Mouse (Mus musculus) neural tube, embryonic 11.5 days (tissue): ENCODE measurements around the gene Gm11559. TPM values are rescaled to one million over a fixed set of nuclear protein-coding genes. Genes with fewer than 3 reads are reported as not detected.
"Not testable (repeated sequence)": the region's sequence is repeated elsewhere in the genome, so short reads cannot be mapped to it uniquely, and the experiment has no call there.

Experiments
- ATAC-seq: fragments of 200-750 bp; cut with Nextera tagmentation; 2 replicates; pipeline ENCODE4 v1.8.0; 2017; ENCODE audit warnings: moderate number of reproducible peaks, mild to moderate bottlenecking, moderate TSS enrichment, moderate library complexity; ENCODE audit not compliant: insufficient read depth, low FRiP score, low TSS enrichment
- DNase-seq: peaks from one replicate; pipeline ENCODE4 v3.0.0-alpha.2; 2015; ENCODE audit warnings: low spot score
- H3K27ac ChIP-seq: fragments of 300-500 bp; sonication (generic); 2 replicates; pipeline ENCODE4 v1.5.1; 2014; ENCODE audit warnings: low read depth, mild to moderate bottlenecking, low read length
- H3K27me3 ChIP-seq: fragments of 300-500 bp; sonication (generic); 2 replicates; pipeline ENCODE4 v1.6.1; 2014; ENCODE audit warnings: mild to moderate bottlenecking, low read length, mixed read lengths; ENCODE audit not compliant: control insufficient read depth, insufficient read depth
- H3K36me3 ChIP-seq: fragments of 300-500 bp; sonication (generic); 2 replicates; pipeline ENCODE4 v1.6.1; 2014; ENCODE audit warnings: mild to moderate bottlenecking, low read length, moderate library complexity, mixed read lengths; ENCODE audit not compliant: control insufficient read depth, insufficient read depth
- H3K4me1 ChIP-seq: fragments of 300-500 bp; sonication (generic); 2 replicates; pipeline ENCODE4 v1.6.1; 2014; ENCODE audit warnings: low read length, mixed read lengths; ENCODE audit not compliant: control insufficient read depth, insufficient read depth
- H3K4me2 ChIP-seq: fragments of 300-500 bp; sonication (generic); 2 replicates; pipeline ENCODE4 v1.6.1; 2014; ENCODE audit warnings: low read depth, mild to moderate bottlenecking, moderate library complexity
- H3K4me3 ChIP-seq: fragments of 300-500 bp; sonication (generic); 2 replicates; pipeline ENCODE4 v1.5.1; 2014; ENCODE audit warnings: low read depth, low read length
- H3K9ac ChIP-seq: fragments of 300-500 bp; sonication (generic); 2 replicates; pipeline ENCODE4 v1.6.1; 2014; ENCODE audit warnings: mild to moderate bottlenecking, low read length
- H3K9me3 ChIP-seq: fragments of 300-500 bp; sonication (generic); 2 replicates; pipeline ENCODE4 v1.6.1; 2016; ENCODE audit warnings: low read length; ENCODE audit not compliant: control insufficient read depth
- WGBS: fragments of 180-500 bp; shearing (Covaris S2); extraction: QIAGEN DNeasy Blood & Tissue Kit; methylation state at CpG from one replicate; pipeline ENCODE4 v1.1.7; 2014; 5-methylcytosine and 5-hydroxymethylcytosine counted together
- polyA plus RNA-seq: library from polyadenylated mRNA; unstranded; fragments of >200 nt; fragmentation: Nextera tagmentation; extraction: Ambion mirVana; gene quantifications from 2 replicates; pipeline ENCODE4 v1.2.1, GENCODE M21; 2014

Gm11559 gene
- not detected in 2 replicates for polyA plus RNA-seq

GRCm38 (mm10) chr11:99864176-99864575 lies at the start of gene Gm11559:
Gm11559 (plus strand) TSS chr11:99864476.
- H3K9me3 ChIP-seq, H3K4me3 ChIP-seq, ATAC-seq, H3K9ac ChIP-seq, H3K27me3 ChIP-seq, H3K27ac ChIP-seq, H3K4me2 ChIP-seq, H3K36me3 ChIP-seq, H3K4me1 ChIP-seq, DNase-seq: not testable (repeated sequence)
- 73% methylated on average over 1 of the region's 1 CpGs for WGBS

DNA sequence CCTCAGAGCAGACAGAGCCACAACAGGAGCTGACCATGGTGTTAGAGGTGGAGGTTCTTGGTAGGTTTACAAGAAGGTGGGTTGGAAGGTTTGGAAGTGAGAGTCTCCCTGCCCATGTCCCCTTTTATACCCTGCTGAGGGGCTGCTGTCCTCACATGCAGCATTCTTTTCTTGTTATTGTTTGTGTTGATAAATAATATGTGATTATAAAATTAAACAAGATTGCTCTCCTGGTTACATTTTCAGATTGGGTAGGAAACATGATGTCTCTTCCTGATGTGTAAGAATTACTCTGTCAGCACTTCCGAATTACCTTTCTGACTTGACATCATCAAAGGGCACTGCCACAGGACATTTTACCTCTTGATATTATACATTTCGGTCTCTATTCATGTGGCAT lies 48.7 kb upstream of the Gm11559 start, which contains the start of gene Gm11564:
Gm11564 (minus strand) TSS at position 101 of the 400 bp plus-strand sequence.
- not testable (repeated sequence) for H3K27me3 ChIP-seq, H3K4me3 ChIP-seq, H3K4me1 ChIP-seq, H3K9ac ChIP-seq, ATAC-seq, H3K27ac ChIP-seq, H3K36me3 ChIP-seq, H3K9me3 ChIP-seq, H3K4me2 ChIP-seq, DNase-seq
- 94% methylated on average over 2 of the region's 2 CpGs for WGBS

GRCm38 (mm10) chr11:99837966-99838365 lies 26.3 kb upstream of the Gm11559 start, which contains the start of gene 2300003K06Rik:
2300003K06Rik (minus strand) TSS chr11:99838066.
- ATAC-seq (no peak), DNase-seq (no peak)
- H3K4me3 ChIP-seq = no peak within 1 kb of the TSS
- H3K36me3 ChIP-seq = no peaks in the 10 kb centered on the region
- no peak within 1 kb of the TSS for H3K4me2 ChIP-seq
- no peaks in the 10 kb centered on the region for H3K9me3 ChIP-seq
- no peaks in the 10 kb centered on the region for H3K4me1 ChIP-seq
- H3K27me3 ChIP-seq = no peaks in the 10 kb centered on the region
- WGBS = 75% methylated on average over 1 of the region's 1 CpGs
- H3K9ac ChIP-seq = no peak within 1 kb of the TSS
- no peak within 1 kb of the TSS for H3K27ac ChIP-seq

- no peaks in the 10 kb centered on the region for H3K27me3 ChIP-seq
- no peak for DNase-seq
- H3K4me1 ChIP-seq = no peaks in the 10 kb centered on the region
- no peak overlapping the region for H3K9ac ChIP-seq
- H3K36me3 ChIP-seq = no peaks in the 10 kb centered on the region
- no peak overlapping the region for H3K27ac ChIP-seq
- no peak overlapping the region for H3K4me3 ChIP-seq
- H3K9me3 ChIP-seq = no peaks in the 10 kb centered on the region
- WGBS = 61% methylated on average over 1 of the region's 1 CpGs
- ATAC-seq = no peak
- H3K4me2 ChIP-seq = no peak overlapping the region
These were observed 22.1 kb upstream of the Gm11559 start for GRCm38 (mm10) chr11:99842185-99842584.

DNA sequence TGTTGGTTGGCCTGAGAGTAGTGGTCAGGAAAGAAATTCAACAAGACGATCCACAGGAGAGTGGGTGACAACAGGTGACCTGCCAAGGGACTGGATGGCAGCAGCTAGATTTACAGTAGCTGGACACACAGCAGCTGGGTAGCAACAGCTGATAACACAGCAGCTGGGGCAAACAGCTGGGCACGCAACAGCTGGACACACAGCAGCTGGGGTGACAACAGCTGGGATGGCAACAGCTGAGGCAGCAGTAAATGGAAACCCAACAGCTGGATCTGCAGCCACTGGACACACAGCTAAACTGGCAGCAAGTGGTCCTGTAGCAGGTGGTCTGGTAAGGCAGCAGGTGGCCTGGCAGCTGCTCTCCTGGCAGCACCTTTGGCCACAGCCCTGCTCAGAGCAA lies 17.5 kb upstream of the Gm11559 start:
- H3K27me3 ChIP-seq = no peaks in the 10 kb centered on the region
- H3K27ac ChIP-seq = no peak overlapping the region
- H3K4me3 ChIP-seq = no peak overlapping the region
- DNase-seq = no peak
- 90% methylated on average over 2 of the region's 2 CpGs for whole genome bisulfite sequencing
- ATAC-seq = no peak
- H3K9ac ChIP-seq = no peak overlapping the region
- H3K9me3 ChIP-seq = no peaks in the 10 kb centered on the region
- no peak overlapping the region for H3K4me2 ChIP-seq
- no peaks in the 10 kb centered on the region for H3K36me3 ChIP-seq
- no peaks in the 10 kb centered on the region for H3K4me1 ChIP-seq

- no peak for ATAC-seq
- Histone ChIP-seq H3K4me3 (no peak within 1 kb of the TSS), H3K27me3 (no peaks in the 10 kb centered on the region), H3K36me3 (no peaks in the 10 kb centered on the region), H3K4me2 (no peak within 1 kb of the TSS), H3K27ac (no peak within 1 kb of the TSS), H3K9ac (no peak within 1 kb of the TSS), H3K4me1 (no peaks in the 10 kb centered on the region), H3K9me3 (no peaks in the 10 kb centered on the region)
- DNase-seq = no peak
These were observed 12.8 kb upstream of the Gm11559 start, which contains the start of gene Krtap4-16 for GRCm38 (mm10) chr11:99851508-99851907. Krtap4-16 (minus strand) TSS chr11:99851608.

DNA sequence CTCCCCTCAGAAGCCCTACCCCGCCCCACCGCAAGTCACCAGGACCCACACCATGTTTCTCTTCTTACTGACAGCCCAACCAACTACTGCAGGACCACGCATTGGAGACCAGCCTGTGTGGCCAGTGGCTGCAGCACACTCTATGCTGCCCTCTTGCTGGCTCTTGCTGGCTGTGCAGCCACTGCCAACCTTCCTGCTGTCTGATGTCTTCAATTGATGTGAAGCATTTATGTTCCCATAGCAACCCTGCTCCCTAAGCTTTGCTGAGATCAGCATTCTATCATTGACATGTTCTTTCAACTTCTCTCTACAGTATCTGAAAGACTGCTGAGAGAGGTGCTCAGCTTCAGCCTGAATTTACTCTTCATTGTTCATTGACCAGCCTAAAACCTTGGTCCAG lies 10.2 kb upstream of the Gm11559 start:
- H3K27ac ChIP-seq = no peak overlapping the region
- DNase-seq = peak; percentile 30
- H3K36me3 ChIP-seq = no peaks in the 10 kb centered on the region
- no peaks in the 10 kb centered on the region for H3K9me3 ChIP-seq
- WGBS = 69% methylated on average over 3 of the region's 3 CpGs
- H3K4me1 ChIP-seq = no peaks in the 10 kb centered on the region
- H3K4me3 ChIP-seq = no peak overlapping the region
- no peak overlapping the region for H3K9ac ChIP-seq
- no peaks in the 10 kb centered on the region for H3K27me3 ChIP-seq
- no peak for ATAC-seq
- no peak overlapping the region for H3K4me2 ChIP-seq

GRCm38 (mm10) chr11:99857617-99858016 lies 6.7 kb upstream of the Gm11559 start, which contains the start of gene Gm11568:
Gm11568 (plus strand) TSS chr11:99857917.
- no peak within 1 kb of the TSS for H3K4me2 ChIP-seq
- no peaks in the 10 kb centered on the region for H3K36me3 ChIP-seq
- no peaks in the 10 kb centered on the region for H3K4me1 ChIP-seq
- H3K27me3 ChIP-seq = no peaks in the 10 kb centered on the region
- no peak for ATAC-seq
- WGBS = 92% methylated on average over 2 of the region's 2 CpGs
- no peak for DNase-seq
- no peaks in the 10 kb centered on the region for H3K9me3 ChIP-seq
- no peak within 1 kb of the TSS for H3K9ac ChIP-seq
- H3K27ac ChIP-seq = no peak within 1 kb of the TSS
- H3K4me3 ChIP-seq = no peak within 1 kb of the TSS

- DNase-seq (no peak), ATAC-seq (no peak)
- Histone ChIP-seq H3K36me3 (no peaks in the 10 kb centered on the region), H3K27me3 (no peaks in the 10 kb centered on the region), H3K9me3 (no peaks in the 10 kb centered on the region), H3K4me3 (no peak overlapping the region), H3K4me2 (no peak overlapping the region), H3K4me1 (no peaks in the 10 kb centered on the region), H3K9ac (no peak overlapping the region), H3K27ac (no peak overlapping the region)
- 88% methylated on average over 2 of the region's 2 CpGs for WGBS
These were observed 5.5 kb upstream of the Gm11559 start for GRCm38 (mm10) chr11:99858761-99859160.
